Mouse (Mus musculus): ENCODE results near the gene Arl5a. TPM values are rescaled to one million over a fixed set of nuclear protein-coding genes. Genes with fewer than 3 reads are reported as not detected.

Arl5a gene
- 7.0 and 9.6 TPM in 2 replicates for polyA plus RNA-seq (2012; rRNA removed)

- peaks cover 13% of the 10 kb centered on the region; the same call in 1 of the 2 replicates for H3K4me1 ChIP-seq (ENCODE audit: control insufficient read depth, insufficient read depth, insufficient read length)
- H3K4me3 ChIP-seq (ENCODE audit: extremely low read depth, insufficient read depth, insufficient read length), result peak within 1 kb of the TSS; percentile 71
- peak; percentile 36 for TF ChIP-seq POLR2A (IDR thresholded peaks at IDR 0.05; ENCODE audit: low read depth, low read length)
- TF ChIP-seq CTCF (IDR thresholded peaks at IDR 0.05; ENCODE audit: extremely low read depth, insufficient read depth, insufficient read length, insufficient replicate concordance), result no peak
- H3K36me3 ChIP-seq (ENCODE audit: control insufficient read depth, insufficient read depth, low read length), result no peaks in the 10 kb centered on the region
- WGBS, result under 1% methylated on average over 51 of the region's 57 CpGs
- peak within 1 kb of the TSS; percentile 80 for H3K27ac ChIP-seq (ENCODE audit: insufficient read depth, low read length)
- no peaks in the 10 kb centered on the region for H3K27me3 ChIP-seq (ENCODE audit: control insufficient read depth, insufficient read depth, low read length)
- DNase-seq (ENCODE audit: low read depth in 1 of 2, low spot score in 2 of 2), result peak; percentile 76 to 94
Measured at GRCm38 (mm10) chr2:52424747-52425522, at the start of gene Arl5a. Gene Arl5a, minus strand, starts transcription at chr2:52424901.

GRCm38 (mm10) chr2:52471545-52472291, 47.0 kb upstream of the Arl5a start:
- 54% methylated on average over 4 of the region's 4 CpGs for WGBS

GRCm38 (mm10) chr2:52470044-52470560, 45.4 kb upstream of the Arl5a start:
- WGBS, result 90% methylated on average over 4 of the region's 4 CpGs
- TF ChIP-seq POLR2A (IDR thresholded peaks at IDR 0.05; ENCODE audit: low read depth, low read length) (no peak), CTCF (IDR thresholded peaks at IDR 0.05; ENCODE audit: extremely low read depth, insufficient read depth, insufficient read length, insufficient replicate concordance) (no peak)
- no peak for DNase-seq (ENCODE audit: low read depth in 1 of 2, low spot score in 2 of 2)

More at GRCm38 (mm10) chr2:52471545-52472291, 47.0 kb upstream of the Arl5a start:
- Histone ChIP-seq H3K27me3 (ENCODE audit: control insufficient read depth, insufficient read depth, low read length) (no peaks in the 10 kb centered on the region), H3K4me1 (ENCODE audit: control insufficient read depth, insufficient read depth, insufficient read length) (peaks cover 5% of the 10 kb centered on the region; the same call in 1 of the 2 replicates), H3K4me3 (ENCODE audit: extremely low read depth, insufficient read depth, insufficient read length) (no peak overlapping the region), H3K27ac (ENCODE audit: insufficient read depth, low read length) (no peak overlapping the region), H3K36me3 (ENCODE audit: control insufficient read depth, insufficient read depth, low read length) (no peaks in the 10 kb centered on the region)
- no peak for DNase-seq (ENCODE audit: low read depth in 1 of 2, low spot score in 2 of 2)
- TF ChIP-seq POLR2A (IDR thresholded peaks at IDR 0.05; ENCODE audit: low read depth, low read length), result no peak

GRCm38 (mm10) chr2:52467629-52468028, 42.9 kb upstream of the Arl5a start:
- no peak for DNase-seq (ENCODE audit: low read depth in 1 of 2, low spot score in 2 of 2)
- TF ChIP-seq CTCF (IDR thresholded peaks at IDR 0.05; ENCODE audit: extremely low read depth, insufficient read depth, insufficient read length, insufficient replicate concordance) (no peak), POLR2A (IDR thresholded peaks at IDR 0.05; ENCODE audit: low read depth, low read length) (no peak)
- no peak overlapping the region for H3K4me3 ChIP-seq (ENCODE audit: extremely low read depth, insufficient read depth, insufficient read length)
- H3K4me1 ChIP-seq (ENCODE audit: control insufficient read depth, insufficient read depth, insufficient read length), result no peaks in the 10 kb centered on the region
- no peak overlapping the region for H3K27ac ChIP-seq (ENCODE audit: insufficient read depth, low read length)
- H3K36me3 ChIP-seq (ENCODE audit: control insufficient read depth, insufficient read depth, low read length), result no peaks in the 10 kb centered on the region
- WGBS, result 82% methylated on average over 6 of the region's 6 CpGs
- no peaks in the 10 kb centered on the region for H3K27me3 ChIP-seq (ENCODE audit: control insufficient read depth, insufficient read depth, low read length)

More at GRCm38 (mm10) chr2:52470044-52470560, 45.4 kb upstream of the Arl5a start:
- Histone ChIP-seq H3K4me3 (ENCODE audit: extremely low read depth, insufficient read depth, insufficient read length) (no peak overlapping the region), H3K36me3 (ENCODE audit: control insufficient read depth, insufficient read depth, low read length) (no peaks in the 10 kb centered on the region), H3K27me3 (ENCODE audit: control insufficient read depth, insufficient read depth, low read length) (no peaks in the 10 kb centered on the region), H3K27ac (ENCODE audit: insufficient read depth, low read length) (no peak overlapping the region), H3K4me1 (ENCODE audit: control insufficient read depth, insufficient read depth, insufficient read length) (no peaks in the 10 kb centered on the region)

GRCm38 (mm10) chr2:52461206-52461967, 36.7 kb upstream of the Arl5a start:
- DNase-seq (ENCODE audit: low read depth in 1 of 2, low spot score in 2 of 2), result no peak
- no peak overlapping the region for H3K27ac ChIP-seq (ENCODE audit: insufficient read depth, low read length)
- no peak overlapping the region for H3K4me3 ChIP-seq (ENCODE audit: extremely low read depth, insufficient read depth, insufficient read length)
- no peaks in the 10 kb centered on the region for H3K27me3 ChIP-seq (ENCODE audit: control insufficient read depth, insufficient read depth, low read length)
- no peaks in the 10 kb centered on the region for H3K36me3 ChIP-seq (ENCODE audit: control insufficient read depth, insufficient read depth, low read length)
- H3K4me1 ChIP-seq (ENCODE audit: control insufficient read depth, insufficient read depth, insufficient read length), result no peaks in the 10 kb centered on the region
- WGBS, result 94% methylated on average over 12 of the region's 12 CpGs
- TF ChIP-seq POLR2A (IDR thresholded peaks at IDR 0.05; ENCODE audit: low read depth, low read length) (no peak), CTCF (IDR thresholded peaks at IDR 0.05; ENCODE audit: extremely low read depth, insufficient read depth, insufficient read length, insufficient replicate concordance) (no peak)

Measured in spleen, adult 2 months (tissue).